Mouse (Mus musculus) layer of hippocampus, postnatal 10 days (tissue): Measurements from ENCODE around the gene Rsbn1l. TPM values are rescaled to one million over a fixed set of nuclear protein-coding genes. Genes with fewer than 3 reads are reported as not detected.
"Not testable (repeated sequence)": the region's sequence is repeated elsewhere in the genome, so short reads cannot be mapped to it uniquely, and the experiment has no call there.

Experiments used
- DNase-seq, 2 experiments: peaks; one replicate each; pipeline ENCODE4 v3.0.0; 2021; ENCODE audit warnings: low spot score in 2 of 2
- total RNA-seq, 2 experiments: library from RNA; stranded (reverse); gene quantifications; 2 replicates each; pipeline ENCODE4 v1.2.3; 2021

Rsbn1l gene
- total RNA-seq, 2 experiments from 2014 or later = 15.4 to 15.6 TPM

GRCm38 (mm10) chr5:20950855-20951650 is 5.1 kb downstream of the Rsbn1l start:
- DNase-seq = peak; percentile 49 to 74

GRCm38 (mm10) chr5:20950516-20950854 is 5.7 kb downstream of the Rsbn1l start:
- DNase-seq = no peak

GRCm38 (mm10) chr5:20950093-20950492 is 6.1 kb downstream of the Rsbn1l start:
- DNase-seq = no peak

GRCm38 (mm10) chr5:20946906-20947305 is 9.3 kb downstream of the Rsbn1l start:
- no peak for DNase-seq

GRCm38 (mm10) chr5:20944961-20945748 is 11.0 kb downstream of the Rsbn1l start:
- no peak for DNase-seq

- DNase-seq = not testable (repeated sequence)
Observed at GRCm38 (mm10) chr5:20943791-20944190, 12.4 kb downstream of the Rsbn1l start.

- DNase-seq = no peak
Observed at GRCm38 (mm10) chr5:20942523-20942922, 13.7 kb downstream of the Rsbn1l start.

- DNase-seq = no peak
Observed at GRCm38 (mm10) chr5:20941205-20941604, 15.0 kb downstream of the Rsbn1l start.

GRCm38 (mm10) chr5:20940696-20941095 is 15.5 kb downstream of the Rsbn1l start:
- no peak for DNase-seq

GRCm38 (mm10) chr5:20940040-20940571 is 16.1 kb downstream of the Rsbn1l start:
- DNase-seq = no peak

- DNase-seq = no peak
Observed at GRCm38 (mm10) chr5:20938523-20938922, 17.7 kb downstream of the Rsbn1l start.

- no peak for DNase-seq
Observed at GRCm38 (mm10) chr5:20935934-20936333, 20.3 kb downstream of the Rsbn1l start.

- DNase-seq = no peak
Observed at GRCm38 (mm10) chr5:20932585-20932984, 23.6 kb downstream of the Rsbn1l start.

GRCm38 (mm10) chr5:20931300-20931699 is 24.9 kb downstream of the Rsbn1l start:
- DNase-seq = no peak

- no peak for DNase-seq
Observed at GRCm38 (mm10) chr5:20930430-20930829, 25.8 kb downstream of the Rsbn1l start.

GRCm38 (mm10) chr5:20929669-20930151 is 26.5 kb downstream of the Rsbn1l start:
- DNase-seq = no peak

- no peak for DNase-seq
Observed at GRCm38 (mm10) chr5:20925451-20925850, 30.7 kb downstream of the Rsbn1l start.

GRCm38 (mm10) chr5:20924608-20925007 is 31.6 kb downstream of the Rsbn1l start:
- DNase-seq = no peak

- no peak for DNase-seq
Observed at GRCm38 (mm10) chr5:20919566-20919965, 36.6 kb downstream of the Rsbn1l start.

GRCm38 (mm10) chr5:20918967-20919366 is 37.2 kb downstream of the Rsbn1l start:
- no peak for DNase-seq

- peak; percentile 75 to 78 for DNase-seq
Observed at GRCm38 (mm10) chr5:20913372-20914275, 42.6 kb downstream of the Rsbn1l start.
